Mouse (Mus musculus) cortical plate, adult 2 months (tissue): ENCODE results near the gene Fam120b.
A peak's percentile ranks its signal among the peaks of the same experiment; 100 is the strongest.

Source experiments
- CTCF ChIP-seq: fragments of 200-500 bp; IDR thresholded peaks from 2 replicates; pipeline ENCODE4 v1.5.1; 2011; ENCODE audit warnings: mild to moderate bottlenecking, control low read depth, low read length; ENCODE audit not compliant: insufficient read depth; ENCODE audit errors: extremely low read depth
- POLR2A ChIP-seq: fragments of 200-500 bp; IDR thresholded peaks from 2 replicates; pipeline ENCODE4 v1.6.1; 2011; ENCODE audit warnings: mild to moderate bottlenecking, low read length, control low read depth; ENCODE audit not compliant: insufficient read depth; ENCODE audit errors: extremely low read depth

DNA sequence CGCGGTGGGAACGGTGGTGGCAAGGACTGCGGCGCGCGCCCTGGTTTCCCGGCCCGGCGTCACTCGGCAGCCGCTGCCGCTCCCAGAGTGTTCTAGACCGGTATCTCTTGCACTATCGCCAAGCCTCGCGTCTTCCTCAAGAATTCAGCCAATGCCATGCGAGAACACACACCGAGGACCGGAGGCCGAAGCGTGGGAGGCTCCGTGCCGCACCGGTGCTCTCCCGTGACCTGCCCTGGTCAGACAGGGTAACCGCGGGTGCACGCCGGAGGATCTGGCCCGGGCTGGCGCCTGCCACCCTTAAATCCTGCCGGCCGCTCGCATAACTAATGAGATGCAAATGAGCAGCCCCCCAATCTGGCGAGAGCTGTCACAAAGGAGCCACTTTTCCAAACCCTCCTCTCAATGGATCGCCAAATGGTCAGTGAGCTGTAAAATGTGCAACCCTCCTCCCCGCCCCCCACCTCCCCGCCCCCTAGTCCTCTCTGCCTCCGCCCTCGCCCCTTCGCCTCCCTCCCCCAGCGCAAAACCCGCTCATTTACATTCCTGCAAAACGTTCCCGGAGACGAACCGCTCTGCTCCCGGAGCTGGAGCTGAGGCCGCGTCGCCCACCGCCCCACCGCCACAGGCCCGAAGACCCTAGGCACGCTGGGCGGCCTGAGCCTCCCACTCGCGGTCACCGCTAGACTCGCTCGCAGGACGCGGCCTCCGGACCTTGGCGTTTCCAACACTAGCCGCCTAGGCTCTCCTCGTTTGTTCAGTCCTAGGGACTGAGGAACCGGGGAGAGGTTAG lies 20.1 kb upstream of the Fam120b start:
- TF ChIP-seq POLR2A (peak; percentile 52; the same call in 1 of the 2 replicates), CTCF (no peak)
